Mouse (Mus musculus) E14TG2a.4 (cell line): Measurements from ENCODE around the gene Cnga3.

Source experiments
- H3K27me3 ChIP-seq: 2 replicates; pipeline ENCODE4 v1.6.1; 2014; ENCODE audit warnings: low read length, control low read depth; ENCODE audit not compliant: insufficient read depth
- H3K36me3 ChIP-seq: 2 replicates; pipeline ENCODE4 v1.6.1; 2014; ENCODE audit warnings: low read length, control low read depth; ENCODE audit not compliant: insufficient read depth
- H3K4me1 ChIP-seq: replicated peaks from 2 replicates; pipeline ENCODE4 v1.6.1; 2014; ENCODE audit warnings: low read depth, low read length, control low read depth
- H3K4me3 ChIP-seq: replicated peaks from 2 replicates; pipeline ENCODE4 v1.5.1; 2014; ENCODE audit warnings: mild to moderate bottlenecking, low read length
- H3K9me3 ChIP-seq: 2 replicates; pipeline ENCODE4 v1.6.1; 2014; ENCODE audit warnings: low read length, control low read depth
- CTCF ChIP-seq: conservative IDR thresholded peaks from 2 replicates; pipeline ENCODE4 v1.5.1; 2014; ENCODE audit warnings: low read length
- NANOG ChIP-seq: IDR thresholded peaks from 2 replicates; pipeline ENCODE4 v1.6.1; 2014; ENCODE audit warnings: borderline replicate concordance, low read length, mixed read lengths
- POU5F1 ChIP-seq: IDR thresholded peaks from 2 replicates; pipeline ENCODE4 v1.6.1; 2014; ENCODE audit warnings: low read length, borderline replicate concordance

Cnga3 gene

DNA sequence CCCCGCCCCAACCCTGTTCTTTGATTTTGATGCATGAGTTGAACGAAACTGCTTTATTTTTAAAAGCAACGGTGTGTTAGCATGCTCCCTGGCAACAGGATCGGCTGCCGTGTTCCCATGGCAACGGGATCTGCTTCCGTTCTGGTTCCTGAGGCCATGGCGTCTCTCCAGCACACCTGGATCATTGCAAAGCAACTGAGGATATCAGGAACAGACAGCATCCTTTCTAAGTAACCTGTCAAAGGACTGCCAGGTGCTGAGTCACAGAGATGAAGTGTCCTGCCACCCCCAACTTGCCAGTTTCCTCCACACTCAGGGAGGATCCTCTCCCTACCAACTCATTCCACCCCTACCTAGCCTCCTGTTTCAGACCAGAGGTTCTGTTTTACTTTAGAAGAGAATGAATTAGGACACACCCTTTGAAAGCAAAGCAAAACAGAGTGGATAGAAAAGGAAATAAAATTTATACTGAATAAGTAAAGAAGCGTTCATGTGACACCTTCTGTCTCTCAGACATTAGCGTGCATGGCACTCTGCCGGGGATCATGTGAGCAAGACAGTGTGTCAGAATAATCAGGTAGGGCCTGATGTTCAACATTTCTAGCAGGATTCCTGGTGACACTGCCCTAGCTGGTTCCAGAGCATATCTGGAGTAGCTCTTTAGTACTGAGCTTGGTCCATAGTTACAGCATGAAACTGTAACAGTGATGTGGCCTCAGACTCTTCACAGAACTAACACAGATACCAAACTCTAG is 74.1 kb downstream of the Cnga3 start:
- Histone ChIP-seq H3K36me3 (peaks cover 4% of the 10 kb centered on the region; the same call in 1 of the 2 replicates), H3K4me3 (no peak overlapping the region), H3K9me3 (peaks cover 35% of the 10 kb centered on the region), H3K4me1 (no peaks in the 10 kb centered on the region), H3K27me3 (no peaks in the 10 kb centered on the region)
- TF ChIP-seq CTCF (no peak), POU5F1 (no peak), NANOG (no peak)

DNA sequence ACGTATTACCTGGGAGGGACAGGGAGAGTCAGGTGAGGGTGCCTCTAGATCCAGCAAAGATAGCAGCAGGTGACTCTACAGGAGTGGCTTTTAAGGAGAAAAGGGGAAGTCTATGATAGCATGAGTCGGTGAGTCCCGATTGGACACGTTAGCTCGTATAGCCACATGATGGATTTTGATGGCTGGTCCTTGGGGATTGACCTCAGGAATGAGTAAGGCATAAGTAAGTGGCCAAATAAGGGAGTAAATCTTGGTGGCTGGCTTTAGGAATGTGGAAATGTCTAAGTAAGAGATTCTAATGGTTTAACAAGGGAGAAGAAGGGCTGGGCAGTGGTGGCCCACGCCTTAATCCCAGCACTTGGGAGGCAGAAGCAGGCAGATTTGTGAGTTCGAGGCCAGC is 74.7 kb downstream of the Cnga3 start:
- Histone ChIP-seq H3K36me3 (peaks cover under 1% of the 10 kb centered on the region; the same call in 1 of the 2 replicates), H3K4me3 (no peak overlapping the region), H3K4me1 (no peaks in the 10 kb centered on the region), H3K9me3 (peaks cover 29% of the 10 kb centered on the region), H3K27me3 (no peaks in the 10 kb centered on the region)
- TF ChIP-seq NANOG: no peak
- no peak for TF ChIP-seq CTCF
- TF ChIP-seq POU5F1: no peak

DNA sequence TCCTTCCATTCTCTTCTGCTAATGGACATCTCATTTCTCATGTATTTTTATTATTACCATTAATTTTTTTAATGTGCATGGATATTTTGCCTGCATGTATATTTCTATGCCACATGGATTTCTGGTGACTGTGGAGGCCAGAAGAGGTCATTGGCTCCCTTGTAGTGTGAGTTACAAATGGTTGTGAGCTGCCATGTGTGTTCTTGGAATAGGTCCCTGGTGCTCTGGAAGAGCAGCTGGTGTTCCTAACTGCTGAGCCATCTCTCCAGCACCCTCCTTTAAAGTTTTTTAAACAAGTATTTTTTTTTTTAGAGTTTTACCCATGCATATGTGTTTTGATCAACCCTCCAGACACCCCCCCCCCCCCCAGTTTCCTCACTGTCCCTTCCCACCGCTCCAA is 82.2 kb downstream of the Cnga3 start:
- peaks cover 9% of the 10 kb centered on the region; the same call in 1 of the 2 replicates for H3K9me3 ChIP-seq
- peaks cover 15% of the 10 kb centered on the region for H3K27me3 ChIP-seq
- TF ChIP-seq NANOG: no peak
- no peak for TF ChIP-seq CTCF
- TF ChIP-seq POU5F1: no peak
- H3K4me3 ChIP-seq: no peak overlapping the region
- H3K36me3 ChIP-seq: no peaks in the 10 kb centered on the region
- H3K4me1 ChIP-seq: peaks cover 11% of the 10 kb centered on the region

DNA sequence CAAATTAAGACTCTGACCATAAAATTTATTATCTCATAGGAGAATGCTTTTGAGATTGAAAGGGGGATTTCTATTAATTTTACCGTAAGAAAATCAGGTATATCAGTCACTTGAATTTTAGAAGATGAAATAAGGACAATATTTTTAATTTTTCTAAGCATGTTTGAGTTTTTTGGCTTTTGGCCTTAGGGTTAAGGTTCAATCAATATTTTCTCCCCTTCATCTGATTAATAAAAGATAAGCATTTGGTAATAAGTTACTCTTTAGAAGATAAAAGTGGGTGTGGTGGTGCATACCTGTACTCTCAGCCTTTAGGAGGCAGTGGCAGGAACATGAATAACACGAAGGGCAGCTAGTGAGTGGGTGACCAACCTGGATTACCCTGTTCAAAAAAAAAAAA is 84.7 kb downstream of the Cnga3 start:
- no peak overlapping the region for H3K4me3 ChIP-seq
- H3K4me1 ChIP-seq: peaks cover 15% of the 10 kb centered on the region
- no peak for TF ChIP-seq POU5F1
- no peak for TF ChIP-seq NANOG
- TF ChIP-seq CTCF: no peak
- no peaks in the 10 kb centered on the region for H3K9me3 ChIP-seq
- peaks cover 23% of the 10 kb centered on the region for H3K27me3 ChIP-seq
- H3K36me3 ChIP-seq: no peaks in the 10 kb centered on the region

DNA sequence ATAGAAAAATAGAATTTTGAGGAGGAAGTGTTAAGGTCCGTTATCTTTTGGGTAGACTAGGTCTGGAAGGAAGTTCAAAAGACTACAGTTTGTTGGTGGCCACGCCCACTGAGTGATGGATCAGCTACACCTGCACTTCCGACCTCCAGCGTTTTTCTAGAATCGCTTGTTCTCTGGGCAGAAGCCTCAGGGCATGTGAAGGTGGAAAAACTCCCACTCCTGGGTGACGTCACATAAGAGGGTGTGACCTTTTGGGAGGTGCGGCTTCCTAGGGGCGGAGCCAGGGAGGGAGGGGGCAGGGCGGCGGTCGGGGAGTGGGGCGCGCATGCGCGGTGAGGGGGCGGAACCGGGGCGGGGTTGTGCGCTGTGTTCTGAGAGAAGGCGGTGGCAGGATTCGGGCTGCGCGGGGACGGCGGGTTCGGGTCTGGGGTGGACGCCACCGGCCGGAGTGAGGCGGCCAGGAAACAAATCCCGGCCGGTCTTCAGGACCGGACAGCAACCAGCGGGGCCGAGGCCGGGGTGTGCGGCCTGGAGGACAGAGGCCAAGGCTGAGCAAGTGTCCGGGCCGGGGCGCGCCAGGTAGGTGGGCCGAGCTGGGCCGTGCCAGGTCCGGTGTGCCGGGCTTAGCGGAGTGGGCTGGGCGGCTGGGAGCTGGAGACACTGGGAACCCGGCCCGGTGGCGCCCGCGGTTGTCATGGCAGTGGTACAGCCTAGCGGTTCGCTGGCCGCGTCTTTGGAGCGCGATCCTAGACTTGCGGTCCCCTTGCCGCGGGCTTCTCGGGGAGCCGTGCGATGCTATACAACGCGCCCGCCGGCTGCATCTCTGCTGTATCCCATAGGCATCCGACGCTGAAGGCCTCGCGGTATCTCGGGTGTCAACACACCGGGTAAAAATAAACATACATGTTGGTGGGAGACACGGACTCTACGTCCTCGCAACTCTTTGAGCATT is 85.6 kb downstream of the Cnga3 start, which contains the start of gene Inpp4a:
Gene Inpp4a (plus strand): TSS at position 326 of the 952 bp plus-strand sequence.
- Histone ChIP-seq H3K4me1 (peaks cover 15% of the 10 kb centered on the region), H3K9me3 (no peaks in the 10 kb centered on the region), H3K36me3 (no peaks in the 10 kb centered on the region), H3K27me3 (peaks cover 23% of the 10 kb centered on the region), H3K4me3 (peak within 1 kb of the TSS; percentile 93)
- no peak for TF ChIP-seq CTCF
- no peak for TF ChIP-seq NANOG
- TF ChIP-seq POU5F1: no peak

DNA sequence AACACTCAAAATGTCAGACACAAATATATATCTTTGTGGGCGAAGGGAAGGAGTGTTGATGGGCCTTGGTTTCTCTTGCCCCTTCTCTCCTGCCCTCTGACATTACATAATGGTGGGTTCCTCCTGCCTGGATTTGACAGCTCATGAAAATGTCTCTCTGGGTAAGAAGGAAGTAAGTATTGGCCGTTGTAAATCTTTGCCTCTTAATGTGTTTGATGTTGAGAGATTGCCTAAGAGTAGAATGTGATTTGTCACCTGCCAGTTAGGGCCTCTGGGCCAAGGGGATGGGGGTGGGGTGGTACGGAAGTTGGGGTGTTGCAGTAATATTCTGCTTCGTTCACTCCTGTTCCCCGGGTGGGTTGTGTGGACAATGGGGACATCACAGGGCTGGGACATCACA is 86.4 kb downstream of the Cnga3 start:
- TF ChIP-seq CTCF (no peak), NANOG (no peak), POU5F1 (no peak)

DNA sequence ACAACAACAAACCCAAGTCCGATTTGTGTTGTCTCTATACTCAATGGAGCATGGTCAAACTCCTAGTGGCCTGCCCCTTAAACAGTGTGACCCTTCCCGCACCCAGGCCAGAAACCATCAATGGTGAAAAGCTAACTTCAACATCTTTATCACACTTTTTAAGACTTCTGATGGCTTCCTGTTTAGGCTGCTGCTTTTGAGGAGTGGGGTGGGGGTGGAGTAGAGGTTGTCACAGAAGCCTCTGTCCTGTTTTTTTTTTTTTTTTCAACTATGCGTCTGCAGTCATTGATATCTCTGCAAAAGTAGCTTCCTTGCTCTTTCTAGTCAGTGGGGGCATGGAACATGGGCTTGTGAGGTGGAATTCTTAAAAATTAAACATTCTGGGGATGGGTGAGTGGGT is 88.6 kb downstream of the Cnga3 start:
- Histone ChIP-seq H3K4me1 (peaks cover 19% of the 10 kb centered on the region), H3K36me3 (no peaks in the 10 kb centered on the region), H3K9me3 (no peaks in the 10 kb centered on the region), H3K4me3 (no peak overlapping the region), H3K27me3 (peaks cover 23% of the 10 kb centered on the region)
- no peak for TF ChIP-seq POU5F1
- TF ChIP-seq NANOG: no peak
- TF ChIP-seq CTCF: no peak

More for the DNA sequence above, 86.4 kb downstream of the Cnga3 start:
- peaks cover 15% of the 10 kb centered on the region for H3K4me1 ChIP-seq
- peak overlapping the region; percentile 93 for H3K4me3 ChIP-seq
- H3K36me3 ChIP-seq: no peaks in the 10 kb centered on the region
- peaks cover 23% of the 10 kb centered on the region for H3K27me3 ChIP-seq
- no peaks in the 10 kb centered on the region for H3K9me3 ChIP-seq

DNA sequence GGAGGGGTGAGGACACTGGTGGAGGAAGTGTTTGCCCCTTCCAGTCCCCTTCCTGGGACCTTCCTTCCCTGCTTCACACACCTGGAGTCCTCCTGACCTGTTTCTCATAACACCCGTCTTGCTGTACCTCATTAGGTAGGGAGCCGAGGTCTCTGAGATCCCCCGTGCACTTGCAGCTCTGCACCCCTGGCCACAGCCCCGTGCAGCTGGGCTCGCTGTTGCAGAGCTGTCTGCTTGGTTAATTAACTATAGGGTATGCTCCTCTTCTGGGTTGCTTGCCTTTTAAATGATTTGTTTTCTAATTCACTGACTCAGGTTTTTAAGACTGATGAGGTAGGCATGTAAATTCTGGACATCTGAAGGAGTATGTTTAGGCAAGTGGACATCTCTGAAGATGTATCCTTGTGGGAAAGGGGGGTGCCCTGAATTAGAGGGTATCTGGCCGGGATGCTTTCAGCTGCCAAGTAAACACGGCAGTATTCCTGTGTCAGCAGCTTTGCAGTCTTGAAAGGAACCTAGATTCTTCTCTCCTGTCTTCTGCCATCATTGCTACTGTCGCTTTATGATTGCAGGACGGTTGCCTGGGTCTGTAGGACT is 91.6 kb downstream of the Cnga3 start:
- Histone ChIP-seq H3K4me3 (no peak overlapping the region), H3K4me1 (peaks cover 12% of the 10 kb centered on the region; the same call in 1 of the 2 replicates), H3K9me3 (peaks cover 5% of the 10 kb centered on the region), H3K27me3 (peaks cover 17% of the 10 kb centered on the region), H3K36me3 (no peaks in the 10 kb centered on the region)
- TF ChIP-seq CTCF (no peak), POU5F1 (no peak), NANOG (no peak)
